Mouse (Mus musculus) liver, adult 2 months (tissue): ENCODE measurements around the gene Etfb.

Experiments
- CTCF ChIP-seq: fragments of 200-500 bp; IDR thresholded peaks from 2 replicates; pipeline ENCODE4 v1.5.1; 2011; ENCODE audit warnings: low read depth, low read length, control low read depth
- POLR2A ChIP-seq: fragments of 200-500 bp; IDR thresholded peaks from 2 replicates; pipeline ENCODE4 v1.6.1; 2011; ENCODE audit warnings: low read length, control low read depth; ENCODE audit not compliant: insufficient read depth; ENCODE audit errors: extremely low read depth

GRCm38 (mm10) chr7:43432891-43433290 is 11.0 kb upstream of the Etfb start:
- TF ChIP-seq CTCF (no peak), POLR2A (no peak)
